Mouse (Mus musculus) stomach, embryonic 16.5 days (tissue): ENCODE data around the gene Wars. TPM values are rescaled to one million over a fixed set of nuclear protein-coding genes. Genes with fewer than 3 reads are reported as not detected.
A peak's percentile ranks its signal among the peaks of the same experiment; 100 is the strongest.

Experiments
- ATAC-seq: fragments of 200-750 bp; cut with Nextera tagmentation; 2 replicates; pipeline ENCODE4 v1.8.0; 2017; ENCODE audit warnings: moderate number of reproducible peaks, moderate TSS enrichment; ENCODE audit not compliant: insufficient read depth, low FRiP score
- H3K27ac ChIP-seq: fragments of 300-500 bp; sonication (generic); 2 replicates; pipeline ENCODE4 v1.5.1; 2014; ENCODE audit warnings: low read length
- H3K27me3 ChIP-seq: fragments of 300-500 bp; sonication (generic); 2 replicates; pipeline ENCODE4 v1.6.1; 2014; ENCODE audit warnings: low read length, control low read depth, mixed read lengths; ENCODE audit not compliant: control insufficient read depth, insufficient read depth
- H3K36me3 ChIP-seq: fragments of 300-500 bp; sonication (generic); 2 replicates; pipeline ENCODE4 v1.6.1; 2014; ENCODE audit warnings: low read length; ENCODE audit not compliant: control insufficient read depth, insufficient read depth
- H3K4me1 ChIP-seq: fragments of 300-500 bp; sonication (generic); 2 replicates; pipeline ENCODE4 v1.6.1; 2014; ENCODE audit warnings: low read length, control low read depth, mixed read lengths; ENCODE audit not compliant: control insufficient read depth, insufficient read depth
- H3K4me2 ChIP-seq: fragments of 300-500 bp; sonication (generic); 2 replicates; pipeline ENCODE4 v1.6.1; 2014; ENCODE audit warnings: low read depth, low read length, mixed read lengths
- H3K4me3 ChIP-seq: fragments of 300-500 bp; sonication (generic); replicated peaks from 2 replicates; pipeline ENCODE4 v1.5.1; 2014; ENCODE audit warnings: mild to moderate bottlenecking, low read length
- H3K9ac ChIP-seq: fragments of 300-500 bp; sonication (generic); 2 replicates; pipeline ENCODE4 v1.6.1; 2014; ENCODE audit warnings: low read length
- H3K9me3 ChIP-seq: fragments of 300-500 bp; sonication (generic); replicated peaks from 2 replicates; pipeline ENCODE4 v1.6.1; 2016; ENCODE audit warnings: low read length, control low read depth; ENCODE audit not compliant: control insufficient read depth
- WGBS: fragments of 180-500 bp; shearing (Covaris S2); extraction: QIAGEN DNeasy Blood & Tissue Kit; methylation state at CpG from one replicate; pipeline ENCODE4 v1.1.7; 2014; 5-methylcytosine and 5-hydroxymethylcytosine counted together
- polyA plus RNA-seq: library from polyadenylated mRNA; unstranded; fragments of >200 nt; fragmentation: Nextera tagmentation; extraction: Ambion mirVana; gene quantifications from 2 replicates; pipeline ENCODE4 v1.2.1, GENCODE M21; 2015

Wars gene
- 90.5 and 102 TPM in 2 replicates for polyA plus RNA-seq

GRCm38 (mm10) chr12:108893715-108894431 is at the start of gene Wars:
TSS of gene Wars (minus strand) at chr12:108894174.
- H3K4me1 ChIP-seq: peaks cover 18% of the 10 kb centered on the region; the same call in 1 of the 2 replicates
- ATAC-seq: peak; percentile 100
- no peaks in the 10 kb centered on the region for H3K27me3 ChIP-seq
- no peaks in the 10 kb centered on the region for H3K36me3 ChIP-seq
- peak within 1 kb of the TSS; percentile 83 for H3K9ac ChIP-seq
- H3K9me3 ChIP-seq: no peaks in the 10 kb centered on the region
- peak within 1 kb of the TSS; percentile 79 for H3K4me3 ChIP-seq
- H3K4me2 ChIP-seq: peak within 1 kb of the TSS; percentile 74
- WGBS: under 1% methylated on average over 58 of the region's 58 CpGs
- peak within 1 kb of the TSS; percentile 28; the same call in 1 of the 2 replicates for H3K27ac ChIP-seq

- no peaks in the 10 kb centered on the region for H3K9me3 ChIP-seq
- H3K36me3 ChIP-seq: no peaks in the 10 kb centered on the region
- no peaks in the 10 kb centered on the region for H3K4me1 ChIP-seq
- no peak overlapping the region for H3K27ac ChIP-seq
- no peak for ATAC-seq
- 86% methylated on average over 14 of the region's 14 CpGs for WGBS
- no peak overlapping the region for H3K4me2 ChIP-seq
- no peaks in the 10 kb centered on the region for H3K27me3 ChIP-seq
- no peak overlapping the region for H3K4me3 ChIP-seq
- H3K9ac ChIP-seq: no peak overlapping the region
These were observed 48.4 kb upstream of the Wars start for GRCm38 (mm10) chr12:108942203-108942923.

- WGBS: 59% methylated on average over 2 of the region's 2 CpGs
- ATAC-seq: no peak
These were observed 47.3 kb upstream of the Wars start for GRCm38 (mm10) chr12:108941282-108941681.

GRCm38 (mm10) chr12:108940255-108940654 is 46.3 kb upstream of the Wars start:
- H3K27me3 ChIP-seq: no peaks in the 10 kb centered on the region
- H3K4me1 ChIP-seq: no peaks in the 10 kb centered on the region
- no peaks in the 10 kb centered on the region for H3K36me3 ChIP-seq
- 32% methylated on average over 1 of the region's 1 CpGs for WGBS
- H3K4me3 ChIP-seq: no peak overlapping the region
- H3K9me3 ChIP-seq: no peaks in the 10 kb centered on the region
- H3K4me2 ChIP-seq: no peak overlapping the region
- no peak for ATAC-seq
- H3K9ac ChIP-seq: no peak overlapping the region
- H3K27ac ChIP-seq: no peak overlapping the region

More at GRCm38 (mm10) chr12:108941282-108941681, 47.3 kb upstream of the Wars start:
- Histone ChIP-seq H3K36me3 (no peaks in the 10 kb centered on the region), H3K4me2 (no peak overlapping the region), H3K27me3 (no peaks in the 10 kb centered on the region), H3K27ac (no peak overlapping the region), H3K9ac (no peak overlapping the region), H3K9me3 (no peaks in the 10 kb centered on the region), H3K4me3 (no peak overlapping the region), H3K4me1 (no peaks in the 10 kb centered on the region)

GRCm38 (mm10) chr12:108939317-108939716 is 45.3 kb upstream of the Wars start:
- ATAC-seq: no peak
- Histone ChIP-seq H3K27me3 (no peaks in the 10 kb centered on the region), H3K27ac (no peak overlapping the region), H3K4me3 (no peak overlapping the region), H3K9ac (no peak overlapping the region), H3K4me1 (no peaks in the 10 kb centered on the region), H3K9me3 (no peaks in the 10 kb centered on the region), H3K4me2 (no peak overlapping the region), H3K36me3 (no peaks in the 10 kb centered on the region)
- 62% methylated on average over 9 of the region's 9 CpGs for WGBS

- Histone ChIP-seq H3K4me1 (no peaks in the 10 kb centered on the region), H3K4me3 (no peak overlapping the region), H3K27me3 (no peaks in the 10 kb centered on the region), H3K9ac (no peak overlapping the region), H3K4me2 (no peak overlapping the region), H3K9me3 (no peaks in the 10 kb centered on the region), H3K27ac (no peak overlapping the region), H3K36me3 (no peaks in the 10 kb centered on the region)
- 85% methylated on average over 5 of the region's 5 CpGs for WGBS
- ATAC-seq: no peak
These were observed 44.9 kb upstream of the Wars start for GRCm38 (mm10) chr12:108938844-108939243.

- no peaks in the 10 kb centered on the region for H3K9me3 ChIP-seq
- no peak overlapping the region for H3K4me2 ChIP-seq
- no peaks in the 10 kb centered on the region for H3K27me3 ChIP-seq
- no peak for ATAC-seq
- H3K4me1 ChIP-seq: no peaks in the 10 kb centered on the region
- no peak overlapping the region for H3K4me3 ChIP-seq
- H3K36me3 ChIP-seq: no peaks in the 10 kb centered on the region
- no peak overlapping the region for H3K27ac ChIP-seq
- H3K9ac ChIP-seq: no peak overlapping the region
- 87% methylated on average over 4 of the region's 4 CpGs for WGBS
These were observed 43.5 kb upstream of the Wars start for GRCm38 (mm10) chr12:108937506-108937905.

- Histone ChIP-seq H3K36me3 (no peaks in the 10 kb centered on the region), H3K27me3 (no peaks in the 10 kb centered on the region), H3K4me1 (no peaks in the 10 kb centered on the region), H3K9me3 (no peaks in the 10 kb centered on the region), H3K4me2 (no peak overlapping the region), H3K4me3 (no peak overlapping the region), H3K27ac (no peak overlapping the region), H3K9ac (no peak overlapping the region)
- WGBS: 40% methylated on average over 6 of the region's 6 CpGs
- no peak; the same call in 1 of the 2 replicates for ATAC-seq
These were observed 42.9 kb upstream of the Wars start for GRCm38 (mm10) chr12:108936834-108937233.

- no peaks in the 10 kb centered on the region for H3K4me1 ChIP-seq
- H3K4me3 ChIP-seq: no peak overlapping the region
- H3K9ac ChIP-seq: no peak overlapping the region; the same call in 1 of the 2 replicates
- H3K27ac ChIP-seq: no peak overlapping the region; the same call in 1 of the 2 replicates
- WGBS: 75% methylated on average over 6 of the region's 6 CpGs
- no peaks in the 10 kb centered on the region for H3K9me3 ChIP-seq
- no peak overlapping the region for H3K4me2 ChIP-seq
- no peak for ATAC-seq
- no peaks in the 10 kb centered on the region for H3K36me3 ChIP-seq
- H3K27me3 ChIP-seq: no peaks in the 10 kb centered on the region
These were observed 40.3 kb upstream of the Wars start for GRCm38 (mm10) chr12:108934231-108934630.
